Mouse (Mus musculus): ENCODE measurements around the gene Zfp13.

- no peak for TF ChIP-seq SMC3 (IDR thresholded peaks at IDR 0.05; ENCODE audit: low read depth, low read length)
- no peak for TF ChIP-seq NELFE (IDR thresholded peaks at IDR 0.05; ENCODE audit: low read depth, low read length)
- no peak for TF ChIP-seq POLR2A (IDR thresholded peaks at IDR 0.05; ENCODE audit: low read depth, low read length)
- TF ChIP-seq ELF1 (IDR thresholded peaks at IDR 0.05; ENCODE audit: low read depth, low read length), result no peak
- no peak for TF ChIP-seq CTCF (conservative IDR thresholded peaks at IDR 0.05 in 1 of 2, IDR thresholded peaks at IDR 0.05 in 1 of 2; ENCODE audit: low read depth in 2 of 2, low read length in 2 of 2)
- no peak for TF ChIP-seq E2F4 (IDR thresholded peaks at IDR 0.05; ENCODE audit: insufficient replicate concordance, low read depth, low read length)
- no peak for TF ChIP-seq EP300 (IDR thresholded peaks at IDR 0.05; ENCODE audit: low read length)
Observed at GRCm38 (mm10) chr17:23551416-23551815, 47.9 kb downstream of the Zfp13 start.

Measured in CH12.LX (cell line).